Mouse (Mus musculus) MEL (cell line): ENCODE measurements at regions not wholly inside any gene's neighbourhood (a gene's known extent, or its start where the extent isn't known, plus 50 kb on each side); places are given as distances from the start of the nearest gene placed in this dataset.

Source experiments
- DNase-seq: peaks from one replicate; pipeline ENCODE4 v3.0.0; 2011; ENCODE audit warnings: low read depth, low spot score
- H3K27ac ChIP-seq: 2 replicates; pipeline ENCODE4 v1.5.1; 2012; ENCODE audit warnings: low read depth, mild to moderate bottlenecking, control low read depth, low read length, moderate library complexity; ENCODE audit not compliant: control insufficient read depth
- H3K27me3 ChIP-seq, 2 experiments: fragments of 150-350 bp in 1 of 2; sonication (generic) in 1 of 2; 2 replicates each; pipeline ENCODE4 v1.6.1; 2012; ENCODE audit warnings: low read length in 2 of 2, mild to moderate bottlenecking in 2 of 2, improper control_type of control experiment in 1 of 2, moderate library complexity in 1 of 2; ENCODE audit not compliant: insufficient read depth in 2 of 2, control insufficient read depth in 1 of 2
- H3K36me3 ChIP-seq, 2 experiments: 2 replicates each; pipeline ENCODE4 v1.6.1; 2012 to 2014; ENCODE audit warnings: low read length in 2 of 2, improper control_type of control experiment in 1 of 2, inconsistent platforms in 1 of 2, mild to moderate bottlenecking in 1 of 2; ENCODE audit not compliant: insufficient read depth in 2 of 2, control insufficient read depth in 1 of 2
- H3K4me1 ChIP-seq, 2 experiments: fragments of 150-350 bp in 1 of 2; sonication (generic) in 1 of 2; 2 replicates each; pipeline ENCODE4 v1.6.1; 2012; ENCODE audit warnings: low read length in 2 of 2, improper control_type of control experiment in 1 of 2, mild to moderate bottlenecking in 1 of 2; ENCODE audit not compliant: insufficient read depth in 2 of 2, control insufficient read depth in 1 of 2
- H3K4me3 ChIP-seq, 2 experiments: fragments of 150-350 bp in 1 of 2; sonication (generic) in 1 of 2; 2 replicates each; pipeline ENCODE4 v1.5.1; 2012; ENCODE audit warnings: low read depth in 2 of 2, low read length in 2 of 2, mild to moderate bottlenecking in 2 of 2, moderate library complexity in 2 of 2, control low read depth in 1 of 2, improper control_type of control experiment in 1 of 2; ENCODE audit not compliant: control insufficient read depth in 1 of 2, insufficient read depth in 1 of 2
- H3K79me2 ChIP-seq: 2 replicates; pipeline ENCODE4 v1.6.1; 2012; ENCODE audit warnings: mild to moderate bottlenecking, low read length, moderate library complexity; ENCODE audit not compliant: control insufficient read depth, poor library complexity, insufficient read depth
- H3K9ac ChIP-seq: 2 replicates; pipeline ENCODE4 v1.6.1; 2012; ENCODE audit warnings: low read depth, mild to moderate bottlenecking, control low read depth, low read length, moderate library complexity; ENCODE audit not compliant: control insufficient read depth, poor library complexity, severe bottlenecking
- H3K9me3 ChIP-seq: fragments of 150-350 bp; sonication (generic); replicated peaks from 2 replicates; pipeline ENCODE4 v1.6.1; 2012; ENCODE audit warnings: mild to moderate bottlenecking, low read length, improper control_type of control experiment, moderate library complexity; ENCODE audit not compliant: insufficient read depth
- BHLHE40 ChIP-seq: IDR thresholded peaks from 2 replicates; pipeline ENCODE4 v1.6.1; 2012; ENCODE audit warnings: low read depth, mild to moderate bottlenecking, inconsistent platforms, low read length, improper control_type of control experiment, borderline replicate concordance
- CHD1 ChIP-seq: IDR thresholded peaks from 2 replicates; pipeline ENCODE4 v1.6.1; 2012; ENCODE audit warnings: low read depth, mild to moderate bottlenecking, inconsistent platforms, low read length, improper control_type of control experiment
- CHD2 ChIP-seq: IDR thresholded peaks from 2 replicates; pipeline ENCODE4 v1.6.1; 2011; ENCODE audit warnings: low read length, improper control_type of control experiment
- CTCF ChIP-seq, 3 experiments: IDR thresholded peaks in 2 of 3; conservative IDR thresholded peaks in 1 of 3; 2 replicates each; pipeline ENCODE4 v1.5.1; 2011 to 2012; ENCODE audit warnings: low read length in 3 of 3, low read depth in 2 of 3, mild to moderate bottlenecking in 2 of 3, improper control_type of control experiment in 1 of 3, inconsistent platforms in 1 of 3, mixed read lengths in 1 of 3, moderate library complexity in 1 of 3; ENCODE audit not compliant: control insufficient read depth in 1 of 3, insufficient read depth in 1 of 3, poor library complexity in 1 of 3, severe bottlenecking in 1 of 3
- E2F4 ChIP-seq: IDR thresholded peaks from 2 replicates; pipeline ENCODE4 v1.6.1; 2011; ENCODE audit warnings: low read depth, low read length, improper control_type of control experiment, borderline replicate concordance
- ELF1 ChIP-seq: IDR thresholded peaks from 2 replicates; pipeline ENCODE4 v1.6.1; 2014; ENCODE audit warnings: low read depth, mild to moderate bottlenecking, inconsistent platforms, low read length, improper control_type of control experiment, moderate library complexity
- EP300 ChIP-seq, 2 experiments: IDR thresholded peaks; 2 replicates each; pipeline ENCODE4 v1.6.1; 2011; ENCODE audit warnings: improper control_type of control experiment in 2 of 2, low read length in 2 of 2, low read depth in 1 of 2, mild to moderate bottlenecking in 1 of 2
- ETS1 ChIP-seq: IDR thresholded peaks from 2 replicates; pipeline ENCODE4 v1.6.1; 2012; ENCODE audit warnings: low read depth, mild to moderate bottlenecking, inconsistent platforms, low read length, improper control_type of control experiment, moderate library complexity
- GATA1 ChIP-seq: IDR thresholded peaks from 2 replicates; pipeline ENCODE4 v1.6.1; 2011; ENCODE audit warnings: low read depth, low read length, improper control_type of control experiment
- HCFC1 ChIP-seq: IDR thresholded peaks from 2 replicates; pipeline ENCODE4 v1.6.1; 2012; ENCODE audit warnings: low read depth, mild to moderate bottlenecking, inconsistent platforms, low read length, improper control_type of control experiment, moderate library complexity
- MAX ChIP-seq: IDR thresholded peaks from 2 replicates; pipeline ENCODE4 v1.6.1; 2011; ENCODE audit warnings: low read length, improper control_type of control experiment
- MEF2A ChIP-seq: IDR thresholded peaks from 2 replicates; pipeline ENCODE4 v1.6.1; 2014; ENCODE audit warnings: low read depth, mild to moderate bottlenecking, inconsistent platforms, low read length, improper control_type of control experiment; ENCODE audit not compliant: poor library complexity, insufficient replicate concordance, severe bottlenecking; ENCODE audit errors: extremely low read depth
- MXI1 ChIP-seq: IDR thresholded peaks from 2 replicates; pipeline ENCODE4 v1.6.1; 2011; ENCODE audit warnings: mild to moderate bottlenecking, low read depth, low read length, improper control_type of control experiment
- MYB ChIP-seq: IDR thresholded peaks from 2 replicates; pipeline ENCODE4 v1.6.1; 2011; ENCODE audit warnings: mild to moderate bottlenecking, low read depth, low read length, improper control_type of control experiment
- MYC ChIP-seq: IDR thresholded peaks from 2 replicates; pipeline ENCODE4 v1.6.1; 2011; ENCODE audit warnings: low read depth, mild to moderate bottlenecking, low read length, improper control_type of control experiment, moderate library complexity
- NELFE ChIP-seq: IDR thresholded peaks from 2 replicates; pipeline ENCODE4 v1.6.1; 2011; ENCODE audit warnings: low read depth, low read length, improper control_type of control experiment
- NRF1 ChIP-seq: IDR thresholded peaks from 2 replicates; pipeline ENCODE4 v1.6.1; 2014; ENCODE audit warnings: low read depth, mild to moderate bottlenecking, inconsistent platforms, low read length, improper control_type of control experiment, moderate library complexity; ENCODE audit not compliant: poor library complexity, insufficient read depth, severe bottlenecking
- POLR2A ChIP-seq, 2 experiments: IDR thresholded peaks; 2 replicates each; pipeline ENCODE4 v1.6.1; 2011 to 2012; ENCODE audit warnings: low read length in 2 of 2, mild to moderate bottlenecking in 2 of 2, control low read depth in 1 of 2, improper control_type of control experiment in 1 of 2, low read depth in 1 of 2, moderate library complexity in 1 of 2; ENCODE audit not compliant: control insufficient read depth in 1 of 2, insufficient read depth in 1 of 2, poor library complexity in 1 of 2
- POLR2AphosphoS5 ChIP-seq: IDR thresholded peaks from 2 replicates; pipeline ENCODE4 v1.6.1; 2012; ENCODE audit warnings: low read depth, borderline replicate concordance, mild to moderate bottlenecking, inconsistent platforms, low read length, moderate library complexity, mixed read lengths
- SIN3A ChIP-seq: IDR thresholded peaks from 2 replicates; pipeline ENCODE4 v1.6.1; 2012; ENCODE audit warnings: low read length, improper control_type of control experiment, inconsistent platforms
- SMC3 ChIP-seq: IDR thresholded peaks from 2 replicates; pipeline ENCODE4 v1.6.1; 2011; ENCODE audit warnings: low read depth, low read length, improper control_type of control experiment
- TAL1 ChIP-seq: IDR thresholded peaks from 2 replicates; pipeline ENCODE4 v1.6.1; 2012; ENCODE audit warnings: mild to moderate bottlenecking, inconsistent platforms, low read length, moderate library complexity, mixed read lengths
- TBP ChIP-seq: IDR thresholded peaks from 2 replicates; pipeline ENCODE4 v1.8.0; 2011; ENCODE audit warnings: low read depth, low read length, improper control_type of control experiment
- TCF12 ChIP-seq: IDR thresholded peaks from 2 replicates; pipeline ENCODE4 v1.6.1; 2014; ENCODE audit warnings: low read depth, mild to moderate bottlenecking, inconsistent platforms, low read length, improper control_type of control experiment, moderate library complexity
- UBTF ChIP-seq: IDR thresholded peaks from 2 replicates; pipeline ENCODE4 v1.6.1; 2012; ENCODE audit warnings: low read depth, mild to moderate bottlenecking, inconsistent platforms, low read length, improper control_type of control experiment, moderate library complexity, borderline replicate concordance; ENCODE audit not compliant: insufficient read depth
- USF2 ChIP-seq, 2 experiments: IDR thresholded peaks; 2 replicates each; pipeline ENCODE4 v1.6.1; 2011 to 2012; ENCODE audit warnings: improper control_type of control experiment in 2 of 2, low read length in 2 of 2, borderline replicate concordance in 1 of 2, inconsistent platforms in 1 of 2, low read depth in 1 of 2, mild to moderate bottlenecking in 1 of 2; ENCODE audit not compliant: insufficient read depth in 1 of 2
- ZC3H11A ChIP-seq: IDR thresholded peaks from 2 replicates; pipeline ENCODE4 v1.6.1; 2012; ENCODE audit warnings: low read depth, mild to moderate bottlenecking, inconsistent platforms, low read length, improper control_type of control experiment
- ZKSCAN1 ChIP-seq: IDR thresholded peaks from 2 replicates; pipeline ENCODE4 v1.6.1; 2012; ENCODE audit warnings: low read depth, mild to moderate bottlenecking, inconsistent platforms, low read length, improper control_type of control experiment, moderate library complexity
- ZMIZ1 ChIP-seq: IDR thresholded peaks from 2 replicates; pipeline ENCODE4 v1.6.1; 2012; ENCODE audit warnings: low read depth, mild to moderate bottlenecking, inconsistent platforms, low read length, improper control_type of control experiment, moderate library complexity

GRCm38 (mm10) chr9:86186751-86187747 lies 277.7 kb downstream of the Ube2cbp start:
- H3K79me2 ChIP-seq: no peaks in the 10 kb centered on the region
- TF ChIP-seq ZKSCAN1 (no peak), SMC3 (no peak), ETS1 (no peak), TBP (no peak), ZMIZ1 (no peak), CTCF (IDR thresholded peaks at IDR 0.05 in 2 of 3, conservative IDR thresholded peaks at IDR 0.05 in 1 of 3; ENCODE audit: control insufficient read depth in 1 of 3, insufficient read depth in 1 of 3, low read depth in 2 of 3, low read length in 3 of 3, poor library complexity in 1 of 3, severe bottlenecking in 1 of 3) (no peak), HCFC1 (no peak), GATA1 (no peak), SIN3A (no peak), MYC (no peak), ZC3H11A (no peak), CHD1 (no peak), MAX (no peak), USF2 (IDR thresholded peaks at IDR 0.05; ENCODE audit: borderline replicate concordance in 1 of 2, insufficient read depth in 1 of 2, low read depth in 1 of 2, low read length in 2 of 2) (no peak), CHD2 (no peak), EP300 (IDR thresholded peaks at IDR 0.05; ENCODE audit: low read depth in 1 of 2, low read length in 2 of 2) (no peak), BHLHE40 (no peak), NRF1 (no peak), TAL1 (no peak)
- no peak overlapping the region for H3K27ac ChIP-seq
- no peak for DNase-seq
- no peaks in the 10 kb centered on the region for H3K4me1 ChIP-seq
- no peaks in the 10 kb centered on the region for H3K36me3 ChIP-seq
- H3K9ac ChIP-seq: no peak overlapping the region
- no peaks in the 10 kb centered on the region for H3K27me3 ChIP-seq
- H3K4me3 ChIP-seq: no peak overlapping the region
- no peaks in the 10 kb centered on the region for H3K9me3 ChIP-seq

- Histone ChIP-seq H3K4me1 (no peaks in the 10 kb centered on the region), H3K27ac (no peak overlapping the region)
- DNase-seq: no peak
- TF ChIP-seq BHLHE40: no peak
- no peak for TF ChIP-seq POLR2A (IDR thresholded peaks at IDR 0.05; ENCODE audit: control insufficient read depth in 1 of 2, insufficient read depth in 1 of 2, low read depth in 1 of 2, low read length in 2 of 2, poor library complexity in 1 of 2)
- TF ChIP-seq MXI1: no peak
- TF ChIP-seq NELFE: no peak
- TF ChIP-seq ELF1: no peak
- TF ChIP-seq CTCF (IDR thresholded peaks at IDR 0.05 in 2 of 3, conservative IDR thresholded peaks at IDR 0.05 in 1 of 3; ENCODE audit: control insufficient read depth in 1 of 3, insufficient read depth in 1 of 3, low read depth in 2 of 3, low read length in 3 of 3, poor library complexity in 1 of 3, severe bottlenecking in 1 of 3): no peak
- TF ChIP-seq E2F4: no peak
- TF ChIP-seq POLR2AphosphoS5: no peak
- TF ChIP-seq MEF2A: no peak
- TF ChIP-seq USF2 (IDR thresholded peaks at IDR 0.05; ENCODE audit: borderline replicate concordance in 1 of 2, insufficient read depth in 1 of 2, low read depth in 1 of 2, low read length in 2 of 2): no peak
- no peak for TF ChIP-seq MYB
- TF ChIP-seq EP300 (IDR thresholded peaks at IDR 0.05; ENCODE audit: low read depth in 1 of 2, low read length in 2 of 2): no peak
- TF ChIP-seq UBTF: no peak
- TF ChIP-seq SMC3: no peak
- no peak for TF ChIP-seq TCF12
- no peak for TF ChIP-seq ZC3H11A
These were observed 275.9 kb downstream of the Ube2cbp start for GRCm38 (mm10) chr9:86188873-86189272.

More at GRCm38 (mm10) chr9:86188873-86189272, 275.9 kb downstream of the Ube2cbp start:
- no peaks in the 10 kb centered on the region for H3K79me2 ChIP-seq
- no peaks in the 10 kb centered on the region for H3K27me3 ChIP-seq
- H3K4me3 ChIP-seq: no peak overlapping the region
- H3K9me3 ChIP-seq: no peaks in the 10 kb centered on the region
- no peak overlapping the region for H3K9ac ChIP-seq
- H3K36me3 ChIP-seq: no peaks in the 10 kb centered on the region
